Mouse (Mus musculus): ENCODE data around the gene Stard5. TPM values are rescaled to one million over a fixed set of nuclear protein-coding genes. Genes with fewer than 3 reads are reported as not detected.

Gene Stard5
- polyA plus RNA-seq, 1 experiment: 31.0 TPM

GRCm38 (mm10) chr7:83636425-83636824 lies 4.7 kb downstream of the Stard5 start:
- H3K27ac ChIP-seq (ENCODE audit: insufficient read depth, low read length): peak overlapping the region; percentile 8; the same call in 1 of the 2 replicates
- H3K4me1 ChIP-seq (ENCODE audit: control insufficient read depth, insufficient read depth, low read length): peaks cover 25% of the 10 kb centered on the region
- 16% methylated on average over 8 of the region's 8 CpGs for WGBS
- TF ChIP-seq CTCF (IDR thresholded peaks at IDR 0.05; ENCODE audit: borderline replicate concordance, insufficient read depth, low read depth, low read length) (no peak), POLR2A (IDR thresholded peaks at IDR 0.05; ENCODE audit: borderline replicate concordance, insufficient read depth, low read length) (no peak; the same call in 1 of the 2 replicates)
- peak; percentile 44 to 58 for DNase-seq
- no peaks in the 10 kb centered on the region for H3K27me3 ChIP-seq (ENCODE audit: control insufficient read depth, insufficient read depth, low read length)
- H3K4me3 ChIP-seq (replicated peaks; ENCODE audit: insufficient read depth, low read depth, low read length): no peak overlapping the region

DNA sequence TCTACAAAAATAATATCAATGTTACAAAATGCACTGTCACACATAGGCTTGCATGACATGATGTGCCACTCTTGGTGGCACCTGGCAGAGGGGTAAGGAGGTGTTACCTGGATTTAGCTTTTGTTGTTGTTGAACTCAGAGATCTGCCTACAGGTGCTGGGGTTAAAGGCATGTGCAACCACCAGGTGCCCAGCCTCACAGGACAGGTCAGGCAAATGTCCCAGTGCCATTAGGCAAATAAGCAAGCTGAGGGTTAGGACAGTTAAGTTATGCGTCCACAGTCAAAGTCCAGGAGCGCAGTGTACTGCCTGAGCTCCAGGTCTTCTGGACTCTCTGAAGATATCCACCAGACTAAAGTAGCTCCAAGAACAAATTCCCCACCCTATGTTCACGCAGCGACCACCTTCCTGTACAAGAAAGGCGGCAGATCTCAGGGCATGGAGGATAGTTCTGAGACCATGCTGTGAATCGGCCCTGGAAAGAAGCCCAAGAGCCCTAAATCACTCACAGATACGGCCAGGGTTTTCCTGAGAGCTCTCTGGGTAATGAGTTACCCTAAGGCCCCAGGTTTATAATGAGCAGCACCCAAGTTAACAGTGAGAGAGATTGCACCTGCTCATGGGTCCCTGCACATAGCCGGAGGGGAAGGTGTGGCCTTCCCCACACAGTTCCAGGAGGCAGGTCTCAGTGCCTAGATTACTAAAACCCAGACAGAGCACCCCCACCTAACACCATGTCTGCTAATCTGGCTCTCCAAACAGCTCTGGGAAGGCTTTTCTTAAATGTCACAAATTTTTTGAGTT lies 6.2 kb downstream of the Stard5 start:
- 63% methylated on average over 8 of the region's 8 CpGs for WGBS
- peak overlapping the region; percentile 48; the same call in 1 of the 2 replicates for H3K27ac ChIP-seq (ENCODE audit: insufficient read depth, low read length)
- no peak for TF ChIP-seq POLR2A (IDR thresholded peaks at IDR 0.05; ENCODE audit: borderline replicate concordance, insufficient read depth, low read length)
- 0 out of 2 replicates have a peak, but pooled peaks have one; percentile 0 for TF ChIP-seq CTCF (IDR thresholded peaks at IDR 0.05; ENCODE audit: borderline replicate concordance, insufficient read depth, low read depth, low read length)
- H3K27me3 ChIP-seq (ENCODE audit: control insufficient read depth, insufficient read depth, low read length): no peaks in the 10 kb centered on the region
- H3K4me3 ChIP-seq (replicated peaks; ENCODE audit: insufficient read depth, low read depth, low read length): no peak overlapping the region
- peaks cover 25% of the 10 kb centered on the region for H3K4me1 ChIP-seq (ENCODE audit: control insufficient read depth, insufficient read depth, low read length)
- peak in 1 of 2 experiments; percentile 30 for DNase-seq

GRCm38 (mm10) chr7:83639084-83639483 lies 7.3 kb downstream of the Stard5 start:
- Histone ChIP-seq H3K27ac (ENCODE audit: insufficient read depth, low read length) (peak overlapping the region; percentile 37; the same call in 1 of the 2 replicates), H3K27me3 (ENCODE audit: control insufficient read depth, insufficient read depth, low read length) (no peaks in the 10 kb centered on the region), H3K4me3 (replicated peaks; ENCODE audit: insufficient read depth, low read depth, low read length) (no peak overlapping the region), H3K4me1 (ENCODE audit: control insufficient read depth, insufficient read depth, low read length) (peaks cover 19% of the 10 kb centered on the region)
- DNase-seq: peak in 1 of 2 experiments; percentile 43
- no peak for TF ChIP-seq POLR2A (IDR thresholded peaks at IDR 0.05; ENCODE audit: borderline replicate concordance, insufficient read depth, low read length)
- TF ChIP-seq CTCF (IDR thresholded peaks at IDR 0.05; ENCODE audit: borderline replicate concordance, insufficient read depth, low read depth, low read length): no peak
- 66% methylated on average over 3 of the region's 3 CpGs for WGBS

- Histone ChIP-seq H3K4me3 (replicated peaks; ENCODE audit: insufficient read depth, low read depth, low read length) (no peak overlapping the region), H3K4me1 (ENCODE audit: control insufficient read depth, insufficient read depth, low read length) (peaks cover 13% of the 10 kb centered on the region), H3K27ac (ENCODE audit: insufficient read depth, low read length) (no peak overlapping the region), H3K27me3 (ENCODE audit: control insufficient read depth, insufficient read depth, low read length) (no peaks in the 10 kb centered on the region)
- 86% methylated on average over 5 of the region's 5 CpGs for WGBS
- peak in 1 of 2 experiments; percentile 32 for DNase-seq
- TF ChIP-seq POLR2A (IDR thresholded peaks at IDR 0.05; ENCODE audit: borderline replicate concordance, insufficient read depth, low read length) (no peak), CTCF (IDR thresholded peaks at IDR 0.05; ENCODE audit: borderline replicate concordance, insufficient read depth, low read depth, low read length) (no peak)
Observed at GRCm38 (mm10) chr7:83640581-83640980, 8.8 kb downstream of the Stard5 start.

DNA sequence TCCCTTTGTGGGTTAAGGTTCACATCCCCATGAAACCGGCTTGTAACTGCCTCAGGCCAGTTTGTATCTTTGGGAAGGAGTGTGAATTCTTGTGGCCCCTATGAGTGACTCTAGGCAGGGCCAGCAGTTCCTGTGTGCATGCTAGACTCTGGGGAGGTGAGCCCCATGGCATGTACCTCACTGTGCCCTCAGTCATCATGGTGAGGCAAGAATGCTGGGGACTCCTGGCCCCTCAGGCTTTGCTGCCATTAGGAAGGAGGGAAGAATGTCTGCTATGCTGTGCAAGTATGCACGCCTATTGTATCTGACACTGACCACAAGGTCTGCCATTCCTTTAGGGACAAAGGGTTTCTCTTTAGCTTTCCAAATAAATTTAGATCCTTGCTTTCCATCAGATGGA lies 9.4 kb downstream of the Stard5 start:
- TF ChIP-seq POLR2A (IDR thresholded peaks at IDR 0.05; ENCODE audit: borderline replicate concordance, insufficient read depth, low read length) (0 out of 2 replicates have a peak, but pooled peaks have one; percentile 14), CTCF (IDR thresholded peaks at IDR 0.05; ENCODE audit: borderline replicate concordance, insufficient read depth, low read depth, low read length) (no peak)
- WGBS: 74% methylated on average over 2 of the region's 2 CpGs

DNA sequence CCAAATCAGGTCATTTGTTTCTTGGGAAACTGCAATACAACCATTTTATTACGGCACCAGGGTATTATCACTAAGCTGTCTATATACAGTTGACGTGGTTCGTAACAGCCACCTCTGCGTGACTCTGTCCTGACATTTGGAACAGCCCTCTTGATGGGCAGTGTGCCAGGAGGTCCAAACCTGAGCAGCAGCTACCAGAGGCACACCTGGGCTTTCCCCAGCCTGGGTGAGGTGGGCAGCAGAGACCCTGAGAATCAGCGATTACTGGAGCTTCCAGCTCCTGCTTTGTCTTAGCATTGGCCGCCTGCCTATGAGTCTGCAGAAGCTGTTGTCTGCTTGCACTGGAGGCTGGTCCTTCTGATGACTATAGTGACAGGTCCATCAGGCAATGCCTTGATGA lies 11.8 kb downstream of the Stard5 start:
- WGBS: 43% methylated on average over 6 of the region's 6 CpGs
- 0 out of 2 replicates have a peak overlapping the region, but pooled peaks have one; percentile 19 for H3K27ac ChIP-seq (ENCODE audit: insufficient read depth, low read length)
- no peaks in the 10 kb centered on the region; the same call in 1 of the 2 replicates for H3K4me1 ChIP-seq (ENCODE audit: control insufficient read depth, insufficient read depth, low read length)
- peak in 1 of 2 experiments; percentile 46 for DNase-seq
- no peak overlapping the region for H3K4me3 ChIP-seq (replicated peaks; ENCODE audit: insufficient read depth, low read depth, low read length)
- TF ChIP-seq CTCF (IDR thresholded peaks at IDR 0.05; ENCODE audit: borderline replicate concordance, insufficient read depth, low read depth, low read length) (no peak), POLR2A (IDR thresholded peaks at IDR 0.05; ENCODE audit: borderline replicate concordance, insufficient read depth, low read length) (no peak)
- H3K27me3 ChIP-seq (ENCODE audit: control insufficient read depth, insufficient read depth, low read length): no peaks in the 10 kb centered on the region

More for the DNA sequence above, 9.4 kb downstream of the Stard5 start:
- Histone ChIP-seq H3K4me1 (ENCODE audit: control insufficient read depth, insufficient read depth, low read length) (peaks cover 13% of the 10 kb centered on the region), H3K4me3 (replicated peaks; ENCODE audit: insufficient read depth, low read depth, low read length) (no peak overlapping the region), H3K27ac (ENCODE audit: insufficient read depth, low read length) (no peak overlapping the region), H3K27me3 (ENCODE audit: control insufficient read depth, insufficient read depth, low read length) (no peaks in the 10 kb centered on the region)
- peak in 1 of 2 experiments; percentile 22 for DNase-seq

- H3K4me3 ChIP-seq (replicated peaks; ENCODE audit: insufficient read depth, low read depth, low read length): no peak overlapping the region
- 6% methylated on average over 2 of the region's 2 CpGs for WGBS
- no peaks in the 10 kb centered on the region for H3K4me1 ChIP-seq (ENCODE audit: control insufficient read depth, insufficient read depth, low read length)
- TF ChIP-seq CTCF (IDR thresholded peaks at IDR 0.05; ENCODE audit: borderline replicate concordance, insufficient read depth, low read depth, low read length): no peak
- no peak for TF ChIP-seq POLR2A (IDR thresholded peaks at IDR 0.05; ENCODE audit: borderline replicate concordance, insufficient read depth, low read length)
- DNase-seq: no peak
- H3K27ac ChIP-seq (ENCODE audit: insufficient read depth, low read length): no peak overlapping the region
- no peaks in the 10 kb centered on the region for H3K27me3 ChIP-seq (ENCODE audit: control insufficient read depth, insufficient read depth, low read length)
Observed at GRCm38 (mm10) chr7:83644761-83645160, 13.0 kb downstream of the Stard5 start.

Measured in cerebellum, adult 2 months (tissue).